Mouse (Mus musculus) WW6 (cell line): ENCODE results near the gene Pisd.
"Not testable (repeated sequence)": the region's sequence is repeated elsewhere in the genome, so short reads cannot be mapped to it uniquely, and the experiment has no call there.

ENCODE experiments used
- DNase-seq: peaks from one replicate; pipeline ENCODE4 v3.0.0-alpha.2; 2013; ENCODE audit warnings: low read depth, low spot score

The Pisd gene

DNA sequence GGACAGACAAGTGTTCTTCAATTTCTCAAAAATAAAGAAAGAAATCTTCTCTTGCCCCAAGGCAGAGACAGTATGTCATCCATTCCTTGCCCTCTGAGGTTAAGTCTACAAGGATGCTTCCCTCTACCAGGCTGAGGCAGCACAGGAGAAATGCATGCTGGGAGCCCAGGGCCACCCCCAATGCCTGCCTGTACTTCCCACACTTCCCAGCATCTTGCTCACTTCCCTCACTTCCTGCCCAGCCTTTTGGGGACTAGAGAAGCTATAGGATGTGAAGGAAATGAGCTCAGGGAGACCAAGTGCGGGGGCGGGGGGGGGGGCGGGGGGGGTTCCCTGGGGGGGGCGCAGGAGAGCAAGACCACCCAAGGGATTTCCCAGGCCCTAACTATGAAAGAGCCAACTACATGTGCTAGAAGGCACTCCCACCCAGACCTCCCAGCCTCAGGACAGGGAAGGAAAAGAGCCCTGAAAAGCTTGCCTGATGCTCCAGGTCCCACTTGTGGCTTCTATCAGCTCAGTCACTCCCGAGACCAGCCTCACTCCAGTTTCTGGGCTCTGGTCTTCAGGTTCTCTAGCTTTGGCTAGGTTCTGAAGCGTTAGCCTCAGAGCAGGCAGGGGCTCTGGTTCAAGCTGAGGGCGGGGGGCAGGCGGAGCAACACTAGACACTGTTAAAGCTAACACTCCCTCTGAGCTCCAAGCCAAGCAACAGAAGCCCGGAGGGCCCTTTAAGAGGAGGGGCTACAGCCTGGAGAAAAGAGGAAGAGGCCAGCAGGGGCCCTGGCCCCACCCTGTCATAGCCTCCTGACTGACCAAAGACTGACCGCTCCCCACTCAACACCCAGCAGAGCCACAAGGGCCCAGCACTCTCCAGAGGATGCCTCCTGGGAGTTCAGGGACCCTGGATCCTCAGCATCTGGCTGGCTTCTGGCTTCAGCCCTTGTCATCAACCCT lies 39.5 kb downstream of the Pisd start:
- no peak for DNase-seq

DNA sequence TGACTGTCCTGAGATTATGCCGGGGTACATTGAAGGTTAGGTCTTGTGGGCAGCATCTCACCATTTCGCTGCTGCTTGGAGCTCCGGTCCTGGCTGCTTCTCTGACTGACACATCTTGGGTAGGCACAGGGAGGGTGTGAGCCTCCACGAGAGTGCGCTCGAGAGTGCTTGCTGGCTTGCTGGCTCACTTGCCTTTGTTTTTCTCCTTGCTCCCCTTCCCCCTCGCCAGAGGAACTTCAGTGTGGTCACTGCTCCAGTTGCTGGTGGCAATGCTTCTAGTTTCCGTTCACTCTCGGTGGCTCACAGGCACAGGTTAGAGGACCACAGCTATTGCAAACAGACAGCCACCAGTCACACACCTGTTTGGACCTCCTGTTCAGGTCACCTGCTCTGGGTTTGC lies 43.3 kb downstream of the Pisd start:
- DNase-seq: no peak

DNA sequence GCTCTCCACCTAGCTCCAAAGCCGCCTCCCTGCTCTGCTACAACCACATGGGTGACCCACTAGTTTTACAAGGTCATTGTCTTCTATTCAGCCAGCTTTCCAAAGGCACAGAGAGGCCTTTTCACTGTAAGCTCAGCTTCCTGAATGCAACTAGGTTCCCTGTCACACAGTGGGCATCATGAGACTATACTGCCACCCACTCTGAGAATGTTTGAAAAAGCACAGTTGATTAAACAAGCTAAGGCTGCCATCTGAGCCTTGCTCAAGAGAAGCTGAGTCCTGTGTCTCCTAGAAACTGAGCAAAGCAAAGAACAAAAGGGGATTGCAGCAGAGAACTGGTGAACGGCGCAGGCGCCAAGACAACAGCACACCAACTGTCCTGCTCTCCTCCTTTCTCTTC lies 44.1 kb downstream of the Pisd start:
- not testable (repeated sequence) for DNase-seq

GRCm38 (mm10) chr5:32740850-32741249 lies 44.6 kb downstream of the Pisd start:
- not testable (repeated sequence) for DNase-seq

DNA sequence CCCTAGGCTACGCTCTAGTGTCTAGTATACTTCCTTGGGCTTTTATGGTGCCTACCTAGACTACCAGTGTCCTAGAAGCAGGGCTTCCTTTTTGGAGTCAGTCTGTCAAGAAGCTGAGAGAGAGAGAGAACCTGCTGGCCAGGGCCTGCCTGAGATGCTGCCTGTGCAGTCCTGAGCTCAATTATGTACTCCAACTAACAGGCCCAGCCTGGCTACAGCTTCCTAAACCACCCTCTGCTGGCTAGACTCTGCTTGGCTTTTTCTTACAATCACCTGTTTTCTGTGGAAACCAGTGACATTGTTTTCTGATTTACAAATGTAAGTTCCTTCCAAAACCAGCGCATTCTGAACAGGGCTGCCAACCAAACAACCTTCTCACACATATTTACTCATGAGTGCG lies 45.3 kb downstream of the Pisd start:
- no peak for DNase-seq

DNA sequence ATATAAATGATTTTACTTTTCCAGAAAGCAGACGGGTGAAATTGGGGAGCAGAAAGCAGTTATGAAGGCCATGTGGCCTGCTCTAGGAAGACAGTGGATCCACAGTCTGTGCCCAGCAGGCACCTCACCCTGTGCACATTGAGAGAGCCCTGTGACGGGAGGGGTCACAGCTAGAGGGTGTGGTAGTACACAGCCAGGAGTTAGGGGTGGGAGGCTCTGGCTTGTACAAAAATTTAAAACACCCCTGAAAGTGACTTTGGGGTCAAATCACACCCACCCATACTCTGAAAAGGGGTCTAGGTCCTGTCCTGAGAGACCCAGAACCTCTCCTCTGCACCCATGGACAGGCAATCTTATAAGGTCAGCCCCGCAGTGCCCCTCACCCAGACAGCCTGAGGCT lies 48.7 kb downstream of the Pisd start:
- DNase-seq: not testable (repeated sequence)

DNA sequence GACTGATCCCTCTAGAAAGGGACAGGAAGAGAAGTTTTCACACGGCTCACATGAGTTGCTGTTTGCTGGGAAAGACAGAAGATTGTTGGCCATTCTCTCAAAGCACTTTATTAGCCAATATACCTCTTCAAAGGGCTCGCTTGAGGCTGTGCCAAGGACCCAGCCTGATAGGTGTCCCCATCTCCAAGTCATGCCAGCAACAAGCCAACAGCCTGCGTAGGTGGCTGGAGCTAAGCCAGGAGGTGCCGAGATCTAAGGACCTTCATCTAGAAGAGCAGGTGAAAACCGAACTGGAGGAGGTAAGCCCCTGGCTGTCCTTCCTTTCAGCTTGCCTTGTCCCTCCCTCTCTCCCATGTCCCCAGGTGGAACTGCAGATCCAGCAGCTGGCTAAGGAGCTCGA lies 49.7 kb downstream of the Pisd start:
- DNase-seq: no peak

DNA sequence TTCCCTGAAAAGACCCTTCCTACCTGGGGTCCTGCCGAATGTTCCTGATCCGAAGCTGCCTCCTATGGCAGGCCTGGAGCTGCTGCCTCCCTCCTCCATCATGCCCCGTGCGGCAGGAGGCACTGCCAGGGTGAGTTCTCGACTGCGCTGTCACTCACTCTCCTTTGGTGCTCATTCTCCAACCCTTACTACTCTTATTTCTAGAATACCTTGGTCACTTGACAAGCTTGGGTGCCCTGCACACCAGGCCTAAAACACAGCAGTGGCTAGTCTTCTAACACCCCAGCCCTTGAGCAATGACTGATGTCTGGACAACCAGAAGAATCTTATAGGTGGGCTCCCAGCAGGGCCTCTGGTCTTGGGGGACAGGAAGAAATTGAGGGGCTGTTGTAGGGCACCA lies 51.6 kb downstream of the Pisd start:
- not testable (repeated sequence) for DNase-seq

GRCm38 (mm10) chr5:32728851-32729250 lies 56.6 kb downstream of the Pisd start:
- no peak for DNase-seq

GRCm38 (mm10) chr5:32728300-32728699 lies 57.1 kb downstream of the Pisd start:
- DNase-seq: no peak

DNA sequence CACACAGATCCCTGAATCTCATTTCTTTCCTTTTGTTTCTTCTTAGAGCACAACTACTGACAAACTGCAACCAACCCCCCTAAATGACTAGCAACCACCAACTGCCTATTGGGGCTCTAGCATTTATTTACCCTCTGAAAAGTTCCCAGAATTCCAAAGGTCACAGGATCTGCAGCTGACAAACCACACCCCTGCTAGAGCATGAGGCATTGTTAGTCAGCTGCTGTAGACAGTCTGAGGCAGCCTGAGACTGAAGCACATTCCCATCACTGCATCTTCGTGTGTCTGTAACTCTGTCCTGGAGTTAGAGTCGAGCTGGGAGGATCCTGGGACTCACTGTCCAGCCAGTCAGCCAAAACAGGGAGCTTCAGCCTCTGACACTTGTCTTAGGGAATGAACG lies 60.0 kb downstream of the Pisd start:
- not testable (repeated sequence) for DNase-seq

DNA sequence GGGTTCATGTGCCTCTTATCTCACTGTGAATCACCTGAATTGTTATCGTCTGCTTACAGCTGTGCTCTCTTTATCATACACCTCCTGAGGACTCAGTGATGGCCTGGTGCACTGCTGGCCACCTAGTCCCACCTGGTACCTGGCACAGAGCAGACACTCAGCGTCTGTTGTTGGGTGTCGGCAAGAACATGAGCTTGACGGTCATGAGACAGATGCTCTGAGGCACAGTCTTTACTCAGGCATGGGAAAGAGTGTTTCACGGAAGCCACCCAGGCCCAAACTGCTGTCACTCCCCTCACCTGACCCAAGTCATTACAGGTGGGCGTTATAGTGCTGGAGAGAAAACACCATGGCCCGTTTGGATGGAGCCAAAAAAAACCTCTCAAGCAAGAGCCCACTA lies 61.5 kb downstream of the Pisd start:
- DNase-seq: no peak

DNA sequence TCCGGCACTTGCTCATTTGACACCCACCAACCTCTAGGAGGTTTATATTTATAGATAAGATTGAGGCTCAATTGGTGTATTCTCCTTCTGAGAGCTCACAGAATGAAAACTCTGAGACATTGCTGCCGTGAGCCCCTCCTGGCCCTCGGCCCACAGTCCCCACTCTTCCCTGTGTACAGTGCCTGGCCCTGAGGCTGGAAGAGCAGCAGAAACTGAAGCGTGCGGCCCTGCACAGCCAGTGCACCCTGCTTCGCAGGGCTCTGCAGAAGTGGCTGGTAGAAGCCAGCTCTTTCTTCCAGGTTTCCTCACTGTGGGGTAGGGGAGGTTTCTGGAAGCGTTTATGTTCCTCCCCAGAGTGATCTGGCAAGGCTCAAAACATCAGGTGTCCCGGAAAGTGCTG lies 62.7 kb downstream of the Pisd start:
- not testable (repeated sequence) for DNase-seq

DNA sequence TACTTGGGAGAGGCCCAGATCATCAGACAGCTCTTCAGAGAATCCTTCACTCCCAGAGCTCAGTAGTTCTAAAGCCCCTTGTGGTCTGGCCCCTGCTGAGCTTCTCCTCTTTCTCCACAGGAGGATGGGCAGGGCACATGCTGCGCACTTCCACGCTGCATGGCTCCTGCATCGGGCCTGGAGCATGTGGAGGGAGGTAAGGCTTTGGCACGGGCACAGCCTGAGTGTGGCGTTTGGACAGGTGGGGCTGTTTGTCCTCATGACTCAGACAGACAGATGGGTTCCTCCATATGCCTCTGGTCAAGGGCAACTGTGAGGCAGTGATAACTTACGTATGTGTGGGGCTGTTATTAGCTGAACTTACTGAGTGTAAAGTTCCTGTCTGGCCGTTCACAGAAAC lies 63.2 kb downstream of the Pisd start:
- DNase-seq: no peak

- DNase-seq: no peak
Observed at GRCm38 (mm10) chr5:32721316-32721715, 64.1 kb downstream of the Pisd start.

- no peak for DNase-seq
Observed at GRCm38 (mm10) chr5:32720416-32720815, 65.0 kb downstream of the Pisd start.

- no peak for DNase-seq
Observed at GRCm38 (mm10) chr5:32718916-32719315, 66.5 kb downstream of the Pisd start.

GRCm38 (mm10) chr5:32717726-32718125 lies 67.7 kb downstream of the Pisd start:
- no peak for DNase-seq

DNA sequence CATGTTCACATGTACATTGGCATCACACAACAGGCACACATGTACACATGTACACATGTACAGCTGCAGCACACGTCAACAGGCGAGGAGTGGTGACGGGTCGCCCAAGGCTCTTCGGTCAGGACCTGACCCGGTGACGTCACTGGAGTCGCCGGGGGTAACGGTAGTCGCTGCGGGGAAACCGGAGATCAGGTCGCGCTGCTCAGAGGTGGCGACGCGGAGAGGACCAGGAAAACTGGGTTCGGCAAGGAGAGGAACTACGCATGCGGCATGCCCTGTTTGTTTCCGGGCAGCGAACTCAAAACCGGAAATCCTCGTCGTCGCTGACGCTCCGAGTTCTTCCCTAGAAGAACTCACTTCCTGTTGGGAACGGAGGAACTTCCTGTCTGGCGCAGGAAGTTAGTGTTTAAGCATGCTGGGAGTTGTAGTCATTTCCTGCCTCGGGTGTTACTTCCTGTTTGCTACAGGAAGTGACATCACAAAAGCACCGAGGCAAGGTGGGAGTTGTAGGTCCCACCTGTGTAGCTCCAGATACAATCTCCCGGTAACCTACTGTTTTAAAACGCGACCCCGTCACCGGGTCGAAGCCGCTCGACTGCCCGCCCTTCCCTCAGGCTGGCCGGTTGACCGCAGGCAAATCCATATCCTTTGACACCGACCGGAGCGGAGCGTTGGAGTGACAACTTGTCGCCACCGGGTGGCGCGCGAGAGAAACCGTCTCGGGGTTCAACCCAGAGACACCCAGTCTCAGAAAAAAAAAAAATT lies 71.6 kb downstream of the Pisd start:
- DNase-seq: peak; percentile 90

DNA sequence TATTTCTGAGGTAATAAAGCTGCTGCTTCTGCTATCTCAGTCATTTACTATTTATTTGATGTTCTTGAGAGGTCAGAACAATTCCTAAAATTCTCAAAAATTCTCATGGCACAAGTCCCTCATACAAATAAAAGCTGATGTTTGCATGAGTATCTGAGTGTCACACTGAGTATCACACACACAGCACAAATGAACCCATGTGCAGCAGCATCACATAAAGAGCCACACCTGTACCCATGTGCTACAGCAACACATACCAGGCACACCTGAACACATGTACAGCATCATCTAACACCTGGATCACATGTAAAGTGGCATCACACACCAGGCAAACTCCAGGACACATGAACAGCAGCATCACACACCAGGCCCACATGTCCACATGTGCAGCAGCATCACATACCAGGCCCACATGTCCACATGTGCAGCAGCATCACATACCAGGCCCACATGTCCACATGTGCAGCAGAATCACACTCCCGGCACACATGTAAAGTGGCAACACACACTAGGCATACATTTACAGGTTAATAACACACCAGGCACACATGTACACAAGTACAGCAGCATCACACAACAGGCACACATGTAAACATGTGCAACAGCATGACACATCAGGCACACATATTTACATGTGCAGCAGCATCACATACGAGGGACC lies 72.3 kb downstream of the Pisd start:
- no peak for DNase-seq

GRCm38 (mm10) chr5:32712221-32713041 lies 73.0 kb downstream of the Pisd start:
- DNase-seq: peak; percentile 28
